9 mouse cellular contexts compared by ENCODE assay signal in genomic region chr9:123123571-123124412, GRCm38 (mm10). TPM values are rescaled to one million over a fixed set of nuclear protein-coding genes. Genes with fewer than 3 reads are reported as not detected.
DNase-seq lines count a peak whose midpoint lies in the region; ATAC-seq and TF ChIP-seq lines count a peak whose summit lies in the region.
"Had no signal": no experiment of that assay in that cellular context is flagged by ENCODE, and none has a peak within 500 bp of the region (broad histone marks: within the 10 kb centered on the region; RNA-seq: fewer than 3 reads in every experiment).

No protein-coding gene starts in this region.

- H3K4me2 ChIP-seq in forebrain, postnatal 0 days (ENCODE audit: low read depth): no peak overlapping the region
- no peak overlapping the region for H3K4me2 ChIP-seq in forebrain, embryonic 13.5 days

- H3K27me3 ChIP-seq in forebrain, postnatal 0 days (ENCODE audit: insufficient read depth, low read length): no peaks in the 10 kb centered on the region
- H3K27me3 ChIP-seq in forebrain, embryonic 13.5 days: no peaks in the 10 kb centered on the region

- 95% methylated on average over 6 of the region's 6 CpGs for WGBS in forebrain, postnatal 0 days
- WGBS in forebrain, embryonic 13.5 days: 92% methylated on average over 6 of the region's 6 CpGs

- H3K9ac ChIP-seq in forebrain, postnatal 0 days: no peak overlapping the region
- no peak overlapping the region for H3K9ac ChIP-seq in forebrain, embryonic 13.5 days

- no peaks in the 10 kb centered on the region for H3K4me1 ChIP-seq in forebrain, postnatal 0 days (ENCODE audit: insufficient read depth)
- H3K4me1 ChIP-seq in forebrain, embryonic 13.5 days: no peaks in the 10 kb centered on the region

- TF ChIP-seq CTCF in forebrain, postnatal 0 days (IDR thresholded peaks at IDR 0.05; ENCODE audit: low read depth): peak; percentile 77

- ATAC-seq in forebrain, postnatal 0 days: no peak
- no peak for ATAC-seq in forebrain, embryonic 13.5 days
- peak; percentile 80 for ATAC-seq in megakaryocyte, adult 5-6 weeks (ENCODE audit: poor library complexity, severe bottlenecking)

- H3K27ac ChIP-seq in forebrain, postnatal 0 days (ENCODE audit: low read depth, low read length): no peak overlapping the region
- no peak overlapping the region for H3K27ac ChIP-seq in forebrain, embryonic 13.5 days

- intact Hi-C loops in heart, postnatal 36 days (cut with DNase I): loop anchor here (5.0 kb wide), 1 partner anchor 34 kb away; no protein-coding TSS in a partner anchor

- DNase-seq in forebrain, postnatal 0 days: peak; percentile 32
- DNase-seq in 3T3-L1 (ENCODE audit: low read depth, low spot score): peak; percentile 65
- DNase-seq in adipocyte (ENCODE audit: low spot score): peak; percentile 66
- DNase-seq in heart, postnatal 36 days: peak; percentile 15 to 24
- DNase-seq in right cerebral cortex, postnatal 10 days (ENCODE audit: low spot score in 2 of 2): no peak
- no peak for DNase-seq in ovary, postnatal 14 days (ENCODE audit: low spot score)

- no peaks in the 10 kb centered on the region for H3K9me3 ChIP-seq in forebrain, postnatal 0 days (ENCODE audit: low read length)
- H3K9me3 ChIP-seq in forebrain, embryonic 13.5 days (replicated peaks): no peaks in the 10 kb centered on the region

- no peak overlapping the region for H3K4me3 ChIP-seq in forebrain, postnatal 0 days (ENCODE audit: low read depth, low read length)
- no peak overlapping the region for H3K4me3 ChIP-seq in forebrain, embryonic 13.5 days

- H3K36me3 ChIP-seq in forebrain, postnatal 0 days (ENCODE audit: insufficient read depth): peaks cover 64% of the 10 kb centered on the region
- peaks cover 63% of the 10 kb centered on the region for H3K36me3 ChIP-seq in forebrain, embryonic 13.5 days (ENCODE audit: poor library complexity, severe bottlenecking)

RNA-seq across cellular contexts. Expression of gene Exosc7, which starts 10.8 kb away (rescaled TPM):
- 40.3 and 47.5 TPM in 2 replicates for total RNA-seq in forebrain, postnatal 0 days (2014; rRNA removed)
- 64.1 and 65.0 TPM in 2 replicates for polyA plus RNA-seq in forebrain, postnatal 0 days (2015; fragmentation: Nextera tagmentation; extraction: Ambion mirVana)
- polyA plus RNA-seq in forebrain, embryonic 13.5 days (2015; fragmentation: Nextera tagmentation; extraction: Ambion mirVana): 110 and 118 TPM in 2 replicates
- 10 to 100 TPM; 28.6 to 30.0 TPM for total RNA-seq in heart, postnatal 36 days (2021)
- total RNA-seq in megakaryocyte, adult 5-6 weeks (2015): 38.2 and 44.3 TPM in 2 replicates
- total RNA-seq in megakaryocyte, adult 5-6 weeks (2017): 39.0 and 40.2 TPM in 2 replicates

RNA-seq across cellular contexts. Expression of gene Zdhhc3, which starts 10.8 kb away (rescaled TPM):
- 68.9 and 75.5 TPM in 2 replicates for total RNA-seq in forebrain, postnatal 0 days (2014; rRNA removed)
- 75.7 and 85.3 TPM in 2 replicates for polyA plus RNA-seq in forebrain, postnatal 0 days (2015; fragmentation: Nextera tagmentation; extraction: Ambion mirVana)
- 66.8 and 80.7 TPM in 2 replicates for polyA plus RNA-seq in forebrain, embryonic 13.5 days (2015; fragmentation: Nextera tagmentation; extraction: Ambion mirVana)
- total RNA-seq in heart, postnatal 36 days (2021): 10 to 100 TPM; 40.7 to 43.0 TPM
- 32.6 and 45.7 TPM in 2 replicates for total RNA-seq in megakaryocyte, adult 5-6 weeks (2015)
- total RNA-seq in megakaryocyte, adult 5-6 weeks (2017): 33.0 and 39.0 TPM in 2 replicates

RNA-seq across cellular contexts. Expression of gene Clec3b, which starts 27.0 kb away (rescaled TPM):
- total RNA-seq in forebrain, postnatal 0 days (2014; rRNA removed): 1.8 and 3.9 TPM in 2 replicates
- 1.6 TPM in 2 replicates for polyA plus RNA-seq in forebrain, postnatal 0 days (2015; fragmentation: Nextera tagmentation; extraction: Ambion mirVana)
- polyA plus RNA-seq in forebrain, embryonic 13.5 days (2015; fragmentation: Nextera tagmentation; extraction: Ambion mirVana): 0.17 TPM in 1 of 2 replicates, not detected in the other
- 10 to 100 TPM; 62.1 to 66.7 TPM for total RNA-seq in heart, postnatal 36 days (2021)
- total RNA-seq in megakaryocyte, adult 5-6 weeks (2015): not detected in 2 replicates
- not detected in 2 replicates for total RNA-seq in megakaryocyte, adult 5-6 weeks (2017)
- polyA plus RNA-seq: intestine, embryonic 14.5 days had no signal

Comparison
In these comparisons a context has a peak if more than half of its experiments do, and no peak if none do; other contexts are left out.
1. DNase-seq: peak in forebrain, postnatal 0 days (single experiment), 3T3-L1 (single experiment), adipocyte (single experiment) and heart, postnatal 36 days (2 of 2); none in right cerebral cortex, postnatal 10 days (0 of 2) and ovary, postnatal 14 days (single experiment).
2. RNA of gene Clec3b, which starts 27.0 kb away (total RNA-seq): 62.1 to 66.7 TPM in heart, postnatal 36 days; 1.8 to 3.9 TPM in forebrain, postnatal 0 days and not detected in megakaryocyte, adult 5-6 weeks; every median in the first group is over 10 times any median in the second.